Mouse (Mus musculus): Measurements from ENCODE around the gene Pld6.

DNA sequence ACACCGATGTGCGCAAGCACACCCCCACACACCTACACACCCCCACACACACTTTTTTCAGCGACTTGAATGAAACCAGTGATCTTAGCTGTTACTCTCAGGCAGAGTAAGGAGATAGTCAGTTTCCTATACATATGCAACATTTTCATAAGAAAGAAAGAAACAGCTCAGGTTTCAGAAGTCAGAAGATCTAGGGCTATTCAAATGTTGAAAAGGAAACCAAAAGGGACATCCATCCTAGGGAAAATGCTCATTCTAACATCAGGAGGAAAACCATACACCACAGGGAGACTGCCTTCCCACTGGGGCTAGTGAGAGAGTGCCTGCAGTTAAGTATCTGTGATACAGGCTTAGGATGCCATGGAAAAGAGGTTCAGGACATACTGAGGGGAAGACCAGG lies 34.2 kb upstream of the Pld6 start:
- TF ChIP-seq POLR2A (IDR thresholded peaks at IDR 0.05; ENCODE audit: low read depth, low read length) (no peak), CTCF (IDR thresholded peaks at IDR 0.05; ENCODE audit: borderline replicate concordance, insufficient read depth, low read length) (no peak)
